Mouse (Mus musculus) hindbrain, embryonic 12.5 days (tissue): ENCODE data around the gene Slc12a6. TPM values are rescaled to one million over a fixed set of nuclear protein-coding genes. Genes with fewer than 3 reads are reported as not detected.
"Not testable (repeated sequence)": the region's sequence is repeated elsewhere in the genome, so short reads cannot be mapped to it uniquely, and the experiment has no call there.

Experiments used
- ATAC-seq: fragments of 200-750 bp; cut with Nextera tagmentation; 2 replicates; pipeline ENCODE4 v1.8.0; 2017; ENCODE audit warnings: moderate TSS enrichment; ENCODE audit not compliant: low FRiP score
- H3K27ac ChIP-seq: fragments of 300-500 bp; sonication (generic); 2 replicates; pipeline ENCODE4 v1.5.1; 2016; ENCODE audit warnings: mild to moderate bottlenecking
- H3K27me3 ChIP-seq: fragments of 300-500 bp; sonication (generic); 2 replicates; pipeline ENCODE4 v1.6.1; 2016; ENCODE audit warnings: mild to moderate bottlenecking
- H3K36me3 ChIP-seq: fragments of 300-500 bp; sonication (generic); 2 replicates; pipeline ENCODE4 v1.6.1; 2016; ENCODE audit warnings: mild to moderate bottlenecking
- H3K4me1 ChIP-seq: fragments of 300-500 bp; sonication (generic); 2 replicates; pipeline ENCODE4 v1.6.1; 2016
- H3K4me2 ChIP-seq: fragments of 300-500 bp; sonication (generic); replicated peaks from 2 replicates; pipeline ENCODE4 v1.6.1; 2016; ENCODE audit warnings: mild to moderate bottlenecking
- H3K4me3 ChIP-seq: fragments of 300-500 bp; sonication (generic); 2 replicates; pipeline ENCODE4 v1.5.1; 2016; ENCODE audit warnings: mild to moderate bottlenecking
- H3K9ac ChIP-seq: fragments of 300-500 bp; sonication (generic); 2 replicates; pipeline ENCODE4 v1.6.1; 2016; ENCODE audit warnings: mild to moderate bottlenecking, moderate library complexity
- H3K9me3 ChIP-seq: fragments of 300-500 bp; sonication (generic); replicated peaks from 2 replicates; pipeline ENCODE4 v1.6.1; 2016; ENCODE audit warnings: mild to moderate bottlenecking
- WGBS: fragments of 180-500 bp; shearing (Covaris S2); methylation state at CpG from one replicate; pipeline ENCODE4 v1.1.7; 2016; 5-methylcytosine and 5-hydroxymethylcytosine counted together
- polyA plus RNA-seq: library from polyadenylated mRNA; unstranded; fragments of >200 nt; fragmentation: Nextera tagmentation; extraction: Ambion mirVana; gene quantifications from 2 replicates; pipeline ENCODE4 v1.2.1, GENCODE M21; 2016

Gene Slc12a6
- polyA plus RNA-seq, 1 experiment from 2014 or later, result 21.1 TPM

GRCm38 (mm10) chr2:112266780-112267179 lies 1.2 kb downstream of the Slc12a6 start:
- Histone ChIP-seq H3K36me3 (no peaks in the 10 kb centered on the region), H3K27ac (no peak overlapping the region), H3K9ac (peak overlapping the region; percentile 81), H3K27me3 (no peaks in the 10 kb centered on the region), H3K9me3 (no peaks in the 10 kb centered on the region), H3K4me3 (peak overlapping the region; percentile 82), H3K4me2 (peak overlapping the region; percentile 92), H3K4me1 (peaks cover 35% of the 10 kb centered on the region)
- ATAC-seq, result no peak
- WGBS, result 55% methylated on average over 10 of the region's 10 CpGs

- no peak overlapping the region for H3K9ac ChIP-seq
- peaks cover 32% of the 10 kb centered on the region for H3K4me1 ChIP-seq
Observed at GRCm38 (mm10) chr2:112267547-112268269, 2.1 kb downstream of the Slc12a6 start.

GRCm38 (mm10) chr2:112270011-112270410 lies 4.4 kb downstream of the Slc12a6 start:
- H3K27ac ChIP-seq, result no peak overlapping the region
- H3K4me1 ChIP-seq, result peaks cover 24% of the 10 kb centered on the region
- H3K9me3 ChIP-seq, result no peaks in the 10 kb centered on the region
- no peak overlapping the region for H3K4me3 ChIP-seq
- ATAC-seq, result no peak
- H3K9ac ChIP-seq, result no peak overlapping the region
- no peak overlapping the region for H3K4me2 ChIP-seq
- H3K36me3 ChIP-seq, result no peaks in the 10 kb centered on the region
- WGBS, result 95% methylated on average over 2 of the region's 2 CpGs
- no peaks in the 10 kb centered on the region for H3K27me3 ChIP-seq

More at GRCm38 (mm10) chr2:112267547-112268269, 2.1 kb downstream of the Slc12a6 start:
- WGBS, result 84% methylated on average over 8 of the region's 8 CpGs
- no peaks in the 10 kb centered on the region for H3K27me3 ChIP-seq
- H3K36me3 ChIP-seq, result no peaks in the 10 kb centered on the region
- ATAC-seq, result no peak
- H3K27ac ChIP-seq, result no peak overlapping the region
- H3K9me3 ChIP-seq, result no peaks in the 10 kb centered on the region
- peak overlapping the region; percentile 92 for H3K4me2 ChIP-seq
- no peak overlapping the region for H3K4me3 ChIP-seq

GRCm38 (mm10) chr2:112272909-112273308 lies 7.3 kb downstream of the Slc12a6 start:
- Histone ChIP-seq H3K9me3 (no peaks in the 10 kb centered on the region), H3K4me2 (no peak overlapping the region), H3K36me3 (0 out of 2 replicates have a peak, but pooled peaks cover 3% of the 10 kb centered on the region), H3K27ac (no peak overlapping the region), H3K9ac (no peak overlapping the region), H3K27me3 (no peaks in the 10 kb centered on the region), H3K4me3 (no peak overlapping the region), H3K4me1 (peaks cover 9% of the 10 kb centered on the region)
- ATAC-seq, result no peak
- WGBS, result 90% methylated on average over 2 of the region's 2 CpGs

GRCm38 (mm10) chr2:112273474-112273873 lies 7.8 kb downstream of the Slc12a6 start:
- Histone ChIP-seq H3K9ac (no peak overlapping the region), H3K36me3 (0 out of 2 replicates have a peak, but pooled peaks cover 3% of the 10 kb centered on the region), H3K27me3 (no peaks in the 10 kb centered on the region), H3K9me3 (no peaks in the 10 kb centered on the region), H3K27ac (no peak overlapping the region), H3K4me1 (peaks cover 6% of the 10 kb centered on the region), H3K4me2 (no peak overlapping the region), H3K4me3 (no peak overlapping the region)
- no peak for ATAC-seq
- 90% methylated on average over 6 of the region's 6 CpGs for WGBS

- ATAC-seq, result no peak
- H3K9me3 ChIP-seq, result no peaks in the 10 kb centered on the region
- no peaks in the 10 kb centered on the region for H3K4me1 ChIP-seq
- no peak overlapping the region for H3K27ac ChIP-seq
- no peak overlapping the region for H3K4me2 ChIP-seq
- 0 out of 2 replicates have a peak, but pooled peaks cover 3% of the 10 kb centered on the region for H3K36me3 ChIP-seq
- WGBS, result 90% methylated on average over 3 of the region's 3 CpGs
- H3K4me3 ChIP-seq, result no peak overlapping the region
- H3K9ac ChIP-seq, result no peak overlapping the region
- H3K27me3 ChIP-seq, result no peaks in the 10 kb centered on the region
Observed at GRCm38 (mm10) chr2:112276870-112277269, 11.2 kb downstream of the Slc12a6 start.

- Histone ChIP-seq H3K36me3 (no peaks in the 10 kb centered on the region), H3K4me1 (peaks cover 6% of the 10 kb centered on the region; the same call in 1 of the 2 replicates), H3K9me3 (no peaks in the 10 kb centered on the region), H3K9ac (no peak overlapping the region), H3K27ac (no peak overlapping the region), H3K4me2 (no peak overlapping the region), H3K4me3 (no peak overlapping the region), H3K27me3 (no peaks in the 10 kb centered on the region)
- WGBS, result 81% methylated on average over 1 of the region's 1 CpGs
- ATAC-seq, result no peak
Observed at GRCm38 (mm10) chr2:112282846-112283245, 17.2 kb downstream of the Slc12a6 start.

- Histone ChIP-seq H3K36me3 (no peaks in the 10 kb centered on the region), H3K4me2 (peak overlapping the region; percentile 60), H3K4me1 (peaks cover 6% of the 10 kb centered on the region; the same call in 1 of the 2 replicates), H3K9ac (peak overlapping the region; percentile 28), H3K9me3 (no peaks in the 10 kb centered on the region), H3K4me3 (peak overlapping the region; percentile 35), H3K27ac (0 out of 2 replicates have a peak overlapping the region, but pooled peaks have one; percentile 24), H3K27me3 (no peaks in the 10 kb centered on the region)
- ATAC-seq, result peak; percentile 89
- 3% methylated on average over 21 of the region's 21 CpGs for WGBS
Observed at GRCm38 (mm10) chr2:112284363-112285030, 18.9 kb downstream of the Slc12a6 start.

- WGBS, result 66% methylated on average over 6 of the region's 6 CpGs
- peaks cover 6% of the 10 kb centered on the region; the same call in 1 of the 2 replicates for H3K4me1 ChIP-seq
- H3K9me3 ChIP-seq, result no peaks in the 10 kb centered on the region
- H3K36me3 ChIP-seq, result no peaks in the 10 kb centered on the region
- H3K27ac ChIP-seq, result no peak overlapping the region
- H3K4me2 ChIP-seq, result peak overlapping the region; percentile 60
- no peaks in the 10 kb centered on the region for H3K27me3 ChIP-seq
- peak overlapping the region; percentile 35 for H3K4me3 ChIP-seq
- no peak for ATAC-seq
- H3K9ac ChIP-seq, result no peak overlapping the region
Observed at GRCm38 (mm10) chr2:112285031-112285390, 19.4 kb downstream of the Slc12a6 start.

GRCm38 (mm10) chr2:112286062-112286461 lies 20.4 kb downstream of the Slc12a6 start:
- not testable (repeated sequence) for H3K4me2 ChIP-seq, H3K4me3 ChIP-seq, ATAC-seq, H3K9me3 ChIP-seq, H3K4me1 ChIP-seq, H3K27me3 ChIP-seq, H3K9ac ChIP-seq, H3K27ac ChIP-seq, H3K36me3 ChIP-seq
- WGBS, result 96% methylated on average over 1 of the region's 1 CpGs

- ATAC-seq, result no peak
- H3K27me3 ChIP-seq, result no peaks in the 10 kb centered on the region
- peaks cover 6% of the 10 kb centered on the region; the same call in 1 of the 2 replicates for H3K4me1 ChIP-seq
- H3K4me3 ChIP-seq, result no peak overlapping the region
- H3K36me3 ChIP-seq, result no peaks in the 10 kb centered on the region
- H3K9me3 ChIP-seq, result no peaks in the 10 kb centered on the region
- no peak overlapping the region for H3K27ac ChIP-seq
- 78% methylated on average over 4 of the region's 4 CpGs for WGBS
- H3K9ac ChIP-seq, result no peak overlapping the region
- no peak overlapping the region for H3K4me2 ChIP-seq
Observed at GRCm38 (mm10) chr2:112287059-112287458, 21.4 kb downstream of the Slc12a6 start.

- Histone ChIP-seq H3K27me3 (no peaks in the 10 kb centered on the region), H3K27ac (no peak overlapping the region), H3K4me3 (no peak overlapping the region), H3K9me3 (no peaks in the 10 kb centered on the region), H3K36me3 (no peaks in the 10 kb centered on the region), H3K4me1 (peaks cover 3% of the 10 kb centered on the region; the same call in 1 of the 2 replicates), H3K4me2 (no peak overlapping the region), H3K9ac (no peak overlapping the region)
- no peak for ATAC-seq
- 95% methylated on average over 3 of the region's 3 CpGs for WGBS
Observed at GRCm38 (mm10) chr2:112289507-112289906, 23.9 kb downstream of the Slc12a6 start.
